Mouse (Mus musculus): Measurements from ENCODE around the gene Vwde.

- TF ChIP-seq CTCF (conservative IDR thresholded peaks at IDR 0.05; ENCODE audit: insufficient read depth, insufficient read length, low read depth, low read length) = no peak
- TF ChIP-seq POLR2A (IDR thresholded peaks at IDR 0.05; ENCODE audit: low read depth, low read length) = no peak
Observed at GRCm38 (mm10) chr6:13248317-13248969, 23.7 kb upstream of the Vwde start.

Measured in kidney, adult 2 months (tissue).